Mouse (Mus musculus) macrophage (primary cell): ENCODE results near the gene Arl5b. TPM values are rescaled to one million over a fixed set of nuclear protein-coding genes. Genes with fewer than 3 reads are reported as not detected.

Experiments used
- H3K27ac ChIP-seq: fragments of 350-480 bp; formaldehyde crosslinking; 2 replicates; pipeline ENCODE4 v1.9.0; 2021
- H3K36me3 ChIP-seq: fragments of 350-480 bp; formaldehyde crosslinking; 2 replicates; pipeline ENCODE4 v1.9.0; 2021; ENCODE audit errors: inconsistent target
- H3K4me3 ChIP-seq: fragments of 350-480 bp; formaldehyde crosslinking; 2 replicates; pipeline ENCODE4 v1.9.0; 2021; ENCODE audit errors: inconsistent target
- H3K79me2 ChIP-seq: fragments of 350-480 bp; formaldehyde crosslinking; 2 replicates; pipeline ENCODE4 v1.9.0; 2021; ENCODE audit errors: inconsistent target
- WGBS: methylation state at CpG from one replicate; pipeline ENCODE4 v1.1.7; 2026; ENCODE audit warnings: inconsistent platforms; ENCODE audit not compliant: missing documents; 5-methylcytosine and 5-hydroxymethylcytosine counted together
- polyA plus RNA-seq: library from polyadenylated mRNA; stranded (reverse); fragments of 250-400 nt; gene quantifications from 3 replicates; pipeline ENCODE4 v1.2.4, GENCODE M21; 2018; ENCODE audit warnings: inconsistent platforms
- total RNA-seq, 78 experiments: library from RNA; depleted of rRNA; stranded (reverse); fragments of 250-400 nt; gene quantifications; 1 replicate in 9 of 78; 2 replicates in 24 of 78; 3 replicates in 43 of 78; 4 replicates in 2 of 78; pipeline ENCODE4 v1.2.4; 2018; ENCODE audit warnings: inconsistent platforms in 56 of 78

Gene Arl5b
- total RNA-seq (2018; cell fraction: chromatin; rRNA removed): 100 to 1,000 TPM in 5 of 26 experiments, 10 to 100 TPM in 21; 18.7 to 280 (median 38.0) TPM
- total RNA-seq (2018; cell fraction: cytosol; rRNA removed): 10 to 100 TPM in 18 of 26 experiments, 1 to 10 TPM in 8; 4.8 to 83.5 (median 12.6) TPM
- 100 to 1,000 TPM in 5 of 26 experiments, 10 to 100 TPM in 21; 15.1 to 236 (median 42.2) TPM for total RNA-seq (2018; cell fraction: nucleus; rRNA removed)
- polyA plus RNA-seq: 5.1 to 6.7 TPM (median 5.2 TPM) in 3 replicates

- H3K27ac ChIP-seq: peak within 1 kb of the TSS; percentile 28
- 9% methylated on average over 20 of the region's 20 CpGs for WGBS
- H3K36me3 ChIP-seq: no peaks in the 10 kb centered on the region
- H3K79me2 ChIP-seq: no peaks in the 10 kb centered on the region
- H3K4me3 ChIP-seq: peak within 1 kb of the TSS; percentile 86
Measured at GRCm38 (mm10) chr2:15049117-15049873, at the start of gene Arl5b. TSS of gene Arl5b (plus strand) at chr2:15049395.

GRCm38 (mm10) chr2:15007531-15007930, 41.7 kb upstream of the Arl5b start:
- H3K27ac ChIP-seq: no peak overlapping the region
- no peaks in the 10 kb centered on the region for H3K36me3 ChIP-seq
- no peaks in the 10 kb centered on the region for H3K79me2 ChIP-seq
- no peak overlapping the region for H3K4me3 ChIP-seq
- WGBS: 95% methylated on average over 3 of the region's 3 CpGs

DNA sequence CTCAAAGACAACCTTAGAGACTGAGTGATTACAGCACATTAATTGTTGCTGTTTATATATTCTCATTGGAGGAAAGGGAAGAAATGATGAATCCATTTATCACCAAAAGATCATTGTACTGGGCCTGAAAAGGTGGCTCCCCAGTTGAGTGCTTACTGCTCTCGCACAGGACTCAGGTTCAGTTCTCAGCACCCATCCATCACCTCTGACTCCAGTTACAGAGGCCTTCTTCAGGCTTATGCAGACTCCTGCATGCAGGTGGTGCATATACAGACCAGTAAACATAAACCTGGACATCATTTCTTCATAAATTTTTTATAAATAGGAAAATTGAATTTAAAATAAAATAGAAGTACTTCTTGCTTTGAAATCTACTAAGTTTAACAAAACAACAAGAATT, 41.1 kb upstream of the Arl5b start:
- H3K27ac ChIP-seq: no peak overlapping the region
- H3K4me3 ChIP-seq: no peak overlapping the region
- no peaks in the 10 kb centered on the region for H3K79me2 ChIP-seq
- WGBS: 94% methylated on average over 1 of the region's 1 CpGs
- no peaks in the 10 kb centered on the region for H3K36me3 ChIP-seq

DNA sequence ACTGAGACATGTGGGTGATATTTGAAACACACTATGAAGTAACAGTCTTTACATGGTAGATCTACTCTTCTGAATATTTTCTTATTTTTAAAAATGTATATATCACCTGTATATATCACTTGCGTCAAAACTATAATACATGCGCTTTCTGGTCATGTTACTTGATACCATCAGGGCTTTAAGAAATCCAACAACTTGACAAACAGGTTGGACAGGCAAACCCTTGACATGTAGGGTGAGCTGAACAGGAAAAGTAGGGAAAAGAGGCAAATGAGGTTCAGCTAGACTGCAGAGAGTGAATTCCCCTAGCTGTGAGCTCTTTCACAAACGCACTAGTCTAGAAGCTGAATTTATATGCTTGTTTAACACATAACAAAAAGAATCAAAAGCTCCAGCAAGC, 22.4 kb upstream of the Arl5b start:
- Histone ChIP-seq H3K36me3 (peaks cover 9% of the 10 kb centered on the region; the same call in 1 of the 2 replicates), H3K4me3 (no peak overlapping the region), H3K79me2 (no peaks in the 10 kb centered on the region), H3K27ac (no peak overlapping the region)
- 100% methylated on average over 3 of the region's 3 CpGs for WGBS

GRCm38 (mm10) chr2:15027816-15028215, 21.4 kb upstream of the Arl5b start:
- no peak overlapping the region for H3K27ac ChIP-seq
- 100% methylated on average over 1 of the region's 1 CpGs for WGBS
- no peaks in the 10 kb centered on the region for H3K79me2 ChIP-seq
- H3K4me3 ChIP-seq: no peak overlapping the region
- H3K36me3 ChIP-seq: peaks cover 9% of the 10 kb centered on the region; the same call in 1 of the 2 replicates

DNA sequence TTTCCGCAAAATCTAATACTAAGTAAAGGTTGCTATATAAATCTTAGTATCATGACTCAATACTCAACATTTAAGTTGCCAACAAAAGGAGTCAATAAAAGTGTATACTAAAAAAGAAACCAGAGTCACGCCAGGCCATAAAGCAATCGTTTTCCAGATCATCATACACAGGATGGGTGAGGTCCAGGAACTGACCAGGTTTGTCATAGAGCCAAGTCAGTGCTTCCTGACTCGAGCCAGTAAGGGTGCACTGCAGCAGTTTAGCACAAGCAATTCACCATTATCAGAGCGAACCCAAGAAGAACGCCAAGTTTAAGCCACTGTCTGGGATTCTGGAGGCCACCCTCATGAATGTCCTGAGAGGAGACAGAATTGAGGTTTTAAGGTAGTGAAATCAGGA, 10.5 kb upstream of the Arl5b start:
- WGBS: 87% methylated on average over 6 of the region's 6 CpGs
- Histone ChIP-seq H3K4me3 (no peak overlapping the region), H3K27ac (no peak overlapping the region), H3K79me2 (no peaks in the 10 kb centered on the region), H3K36me3 (peaks cover 8% of the 10 kb centered on the region; the same call in 1 of the 2 replicates)

DNA sequence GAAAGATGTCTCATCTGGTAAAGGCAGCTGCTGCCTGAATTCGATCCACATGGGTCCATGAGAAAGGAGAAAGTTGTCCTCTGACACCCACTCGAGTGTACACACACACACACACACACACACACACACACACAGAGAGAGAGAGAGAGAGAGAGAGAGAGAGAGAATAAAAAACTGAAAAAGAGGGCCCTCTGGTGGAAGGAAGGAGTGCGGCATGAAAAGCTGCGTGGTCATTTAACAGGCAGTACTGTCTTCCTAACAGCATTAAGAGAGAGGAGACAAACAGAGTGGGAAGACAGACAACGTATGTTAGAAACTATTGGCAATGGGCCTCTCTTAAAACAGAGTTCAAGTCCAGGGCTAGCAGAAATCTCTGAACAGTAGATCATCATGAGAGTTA, 8.9 kb upstream of the Arl5b start:
- Histone ChIP-seq H3K79me2 (no peaks in the 10 kb centered on the region), H3K36me3 (peaks cover 8% of the 10 kb centered on the region; the same call in 1 of the 2 replicates), H3K4me3 (no peak overlapping the region), H3K27ac (no peak overlapping the region)
- 80% methylated on average over 3 of the region's 5 CpGs for WGBS

DNA sequence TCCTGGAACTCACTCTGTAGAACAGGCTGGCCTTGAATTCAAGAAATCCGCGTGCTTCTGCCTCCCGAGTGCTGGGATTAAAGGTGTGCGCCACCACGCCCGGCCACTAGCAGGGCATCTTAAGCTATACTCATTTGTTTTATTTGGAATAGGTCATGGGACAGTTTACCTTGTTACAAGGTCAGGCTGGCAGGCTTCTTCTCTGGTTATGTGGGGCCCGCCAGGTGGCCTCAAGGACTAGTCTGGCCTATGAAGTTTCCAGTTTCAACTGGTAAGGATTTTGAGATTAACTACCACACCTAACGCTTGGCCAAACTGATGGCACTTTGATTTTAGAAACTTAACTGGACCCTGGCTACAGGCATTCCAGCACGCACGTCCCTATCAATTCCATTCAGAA, 5.3 kb downstream of the Arl5b start:
- WGBS: 47% methylated on average over 10 of the region's 10 CpGs
- Histone ChIP-seq H3K36me3 (no peaks in the 10 kb centered on the region), H3K4me3 (peak overlapping the region; percentile 40), H3K27ac (peak overlapping the region; percentile 50; the same call in 1 of the 2 replicates), H3K79me2 (peaks cover 42% of the 10 kb centered on the region)

DNA sequence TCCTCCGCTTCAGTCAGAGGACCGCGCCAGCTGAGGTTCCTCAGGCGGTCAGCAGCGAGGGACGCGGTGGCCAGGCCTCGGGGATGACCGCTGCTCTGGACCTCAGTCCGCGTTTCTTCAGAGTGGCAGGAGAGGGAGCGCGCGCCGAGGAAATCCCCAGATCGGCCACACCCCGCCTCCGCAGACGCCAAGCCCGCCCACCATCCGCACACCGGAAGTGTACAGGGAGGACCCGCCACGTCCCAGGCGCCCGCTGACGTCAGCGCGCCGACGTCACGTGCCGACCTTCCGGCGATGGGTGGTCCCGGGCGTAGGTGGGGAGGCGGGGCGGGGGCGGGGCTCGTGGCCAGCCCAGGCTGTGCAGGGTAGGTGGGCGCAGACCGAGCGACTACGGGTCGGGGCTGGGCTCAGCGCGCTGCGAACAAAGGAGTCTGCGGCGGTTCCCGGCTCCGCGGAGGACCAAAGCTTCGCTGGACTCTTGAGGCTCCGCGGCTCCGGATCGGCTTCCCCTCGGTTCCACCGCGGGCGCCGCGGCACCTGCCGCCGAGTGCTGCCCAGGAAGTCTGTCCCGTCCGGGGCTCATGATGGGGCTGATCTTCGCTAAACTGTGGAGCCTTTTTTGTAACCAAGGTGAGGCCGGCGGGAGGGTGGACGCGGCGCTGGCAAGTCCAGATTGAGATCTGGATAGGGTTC, 5.9 kb downstream of the Arl5b start, which contains the start of gene Nsun6:
Gene Nsun6 (minus strand): TSS at position 125 of the 693 bp plus-strand sequence.
- peaks cover 48% of the 10 kb centered on the region for H3K79me2 ChIP-seq
- H3K4me3 ChIP-seq: peak within 1 kb of the TSS; percentile 98
- H3K36me3 ChIP-seq: no peaks in the 10 kb centered on the region
- peak within 1 kb of the TSS; percentile 50; the same call in 1 of the 2 replicates for H3K27ac ChIP-seq
- WGBS: 1% methylated on average over 69 of the region's 75 CpGs

- Histone ChIP-seq H3K36me3 (no peaks in the 10 kb centered on the region), H3K27ac (peak overlapping the region; percentile 17; the same call in 1 of the 2 replicates), H3K79me2 (peaks cover 54% of the 10 kb centered on the region), H3K4me3 (peak overlapping the region; percentile 98)
- 2% methylated on average over 15 of the region's 15 CpGs for WGBS
Measured at GRCm38 (mm10) chr2:15055741-15056151, 6.6 kb downstream of the Arl5b start.

GRCm38 (mm10) chr2:15058227-15058626, 9.0 kb downstream of the Arl5b start:
- Histone ChIP-seq H3K36me3 (no peaks in the 10 kb centered on the region), H3K79me2 (peaks cover 79% of the 10 kb centered on the region), H3K4me3 (no peak overlapping the region), H3K27ac (no peak overlapping the region)
- 99% methylated on average over 5 of the region's 5 CpGs for WGBS

DNA sequence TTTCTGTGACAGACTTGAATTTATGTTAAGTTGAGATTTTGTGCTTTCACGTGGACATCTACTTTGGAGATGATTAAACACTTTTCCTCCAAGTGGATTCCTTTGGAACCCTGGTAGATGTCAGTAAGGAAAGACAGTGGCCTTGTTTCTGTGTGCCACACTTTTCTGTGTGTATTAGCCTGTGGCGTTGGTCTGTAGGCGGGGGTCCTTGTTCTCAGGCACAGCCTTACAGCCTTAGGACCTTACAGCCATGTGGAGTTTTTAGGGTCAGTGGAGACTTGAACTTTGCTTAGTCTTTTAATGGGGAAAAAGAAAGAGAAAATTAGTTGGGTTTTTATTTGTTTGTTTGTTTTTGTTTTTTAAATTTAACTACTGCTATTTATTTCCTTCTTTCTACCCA, 11.7 kb downstream of the Arl5b start:
- peaks cover 99% of the 10 kb centered on the region for H3K79me2 ChIP-seq
- 96% methylated on average over 3 of the region's 3 CpGs for WGBS
- no peaks in the 10 kb centered on the region for H3K36me3 ChIP-seq
- H3K4me3 ChIP-seq: no peak overlapping the region
- H3K27ac ChIP-seq: no peak overlapping the region

DNA sequence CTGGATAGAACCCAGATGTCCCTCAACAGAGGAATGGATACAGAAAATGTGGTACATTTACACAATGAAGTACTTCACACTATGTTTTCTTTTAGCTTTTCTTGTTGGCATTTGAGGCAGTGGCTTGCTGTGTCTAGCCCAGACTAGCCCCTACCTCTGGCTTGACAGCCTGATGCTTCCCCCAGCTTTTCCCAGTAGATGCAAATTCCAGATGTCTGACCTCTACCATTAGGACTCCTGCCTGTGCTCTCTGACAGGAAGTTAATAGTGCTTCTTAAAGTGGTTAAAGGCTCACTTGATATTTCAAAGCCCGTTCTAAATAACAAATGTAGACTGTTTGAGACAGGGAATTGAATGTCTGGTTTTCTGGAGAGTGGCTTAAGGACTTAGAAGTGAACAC, 14.6 kb downstream of the Arl5b start:
- H3K27ac ChIP-seq: no peak overlapping the region
- peaks cover 79% of the 10 kb centered on the region; the same call in 1 of the 2 replicates for H3K79me2 ChIP-seq
- 100% methylated on average over 1 of the region's 1 CpGs for WGBS

GRCm38 (mm10) chr2:15064380-15065269, 15.4 kb downstream of the Arl5b start:
- no peak overlapping the region for H3K27ac ChIP-seq
- H3K36me3 ChIP-seq: peaks cover 10% of the 10 kb centered on the region; the same call in 1 of the 2 replicates
- H3K79me2 ChIP-seq: peaks cover 71% of the 10 kb centered on the region; the same call in 1 of the 2 replicates
- 97% methylated on average over 7 of the region's 7 CpGs for WGBS
- no peak overlapping the region for H3K4me3 ChIP-seq

More for the DNA sequence above, 14.6 kb downstream of the Arl5b start:
- H3K36me3 ChIP-seq: peaks cover 7% of the 10 kb centered on the region; the same call in 1 of the 2 replicates
- H3K4me3 ChIP-seq: no peak overlapping the region
